Mouse (Mus musculus) heart, embryonic 16.5 days (tissue): ENCODE data around the gene Adgrg3. TPM values are rescaled to one million over a fixed set of nuclear protein-coding genes. Genes with fewer than 3 reads are reported as not detected.
A peak's percentile ranks its signal among the peaks of the same experiment; 100 is the strongest.

Source experiments
- ATAC-seq: fragments of 200-750 bp; cut with Nextera tagmentation; replicated peaks from 2 replicates; pipeline ENCODE4 v1.8.0; 2017; ENCODE audit warnings: moderate number of reproducible peaks; ENCODE audit not compliant: insufficient read depth, low FRiP score; ENCODE audit errors: extremely low read depth
- H3K27ac ChIP-seq: fragments of 300-500 bp; sonication (generic); 2 replicates; pipeline ENCODE4 v1.5.1; 2014; ENCODE audit warnings: mild to moderate bottlenecking, low read length, control low read depth, moderate library complexity
- H3K27me3 ChIP-seq: fragments of 300-500 bp; sonication (generic); 2 replicates; pipeline ENCODE4 v1.6.1; 2014; ENCODE audit warnings: low read length, mixed read lengths; ENCODE audit not compliant: control insufficient read depth, insufficient read depth
- H3K36me3 ChIP-seq: fragments of 300-500 bp; sonication (generic); 2 replicates; pipeline ENCODE4 v1.6.1; 2014; ENCODE audit not compliant: control insufficient read depth, insufficient read depth
- H3K4me1 ChIP-seq: fragments of 300-500 bp; sonication (generic); 2 replicates; pipeline ENCODE4 v1.6.1; 2014; ENCODE audit warnings: low read length, mixed read lengths; ENCODE audit not compliant: control insufficient read depth, insufficient read depth
- H3K4me2 ChIP-seq: fragments of 300-500 bp; sonication (generic); 2 replicates; pipeline ENCODE4 v1.6.1; 2014; ENCODE audit warnings: low read depth, mild to moderate bottlenecking, control low read depth, low read length
- H3K4me3 ChIP-seq: fragments of 300-500 bp; sonication (generic); 2 replicates; pipeline ENCODE4 v1.5.1; 2014; ENCODE audit warnings: mild to moderate bottlenecking, control low read depth, low read length
- H3K9ac ChIP-seq: fragments of 300-500 bp; sonication (generic); 2 replicates; pipeline ENCODE4 v1.6.1; 2014; ENCODE audit warnings: low read length, control low read depth
- H3K9me3 ChIP-seq: fragments of 300-500 bp; sonication (generic); replicated peaks from 2 replicates; pipeline ENCODE4 v1.6.1; 2016; ENCODE audit warnings: low read length; ENCODE audit not compliant: control insufficient read depth
- WGBS: fragments of 180-500 bp; shearing (Covaris S2); extraction: QIAGEN DNeasy Blood & Tissue Kit; methylation state at CpG from one replicate; pipeline ENCODE4 v1.1.7; 2014; 5-methylcytosine and 5-hydroxymethylcytosine counted together
- polyA plus RNA-seq: library from polyadenylated mRNA; unstranded; fragments of >200 nt; fragmentation: Nextera tagmentation; extraction: Ambion mirVana; gene quantifications from 2 replicates; pipeline ENCODE4 v1.2.1, GENCODE M21; 2015

Adgrg3 gene
- polyA plus RNA-seq, 1 experiment from 2014 or later: 5.2 TPM

DNA sequence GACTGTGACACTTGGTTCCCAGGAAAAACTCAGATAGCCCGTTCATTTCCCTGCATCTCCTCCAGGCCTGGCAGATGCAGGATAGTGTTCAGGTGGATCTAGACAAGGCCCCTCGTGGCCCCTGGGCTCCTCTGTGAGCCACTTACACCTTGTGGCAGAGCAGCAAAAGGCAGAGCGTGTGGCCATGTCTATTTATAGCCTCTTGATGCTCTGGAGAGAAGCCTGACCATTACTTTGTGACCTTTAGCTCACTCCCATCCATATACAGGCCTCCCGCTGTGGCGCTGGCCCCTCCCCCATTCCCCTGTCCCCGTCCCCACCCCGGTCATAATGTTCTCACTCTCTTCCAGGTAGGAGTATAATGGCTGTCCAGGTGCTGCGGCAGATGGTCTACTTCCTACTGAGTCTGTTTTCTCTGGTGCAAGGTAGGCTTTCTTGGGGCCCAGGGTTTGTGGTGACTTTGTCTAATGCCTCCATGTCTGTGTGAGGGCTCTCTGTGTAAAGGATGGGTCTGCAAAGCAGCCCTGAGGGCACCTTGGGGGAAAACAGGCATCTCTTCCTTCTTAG lies 15.3 kb upstream of the Adgrg3 start:
- peaks cover 38% of the 10 kb centered on the region for H3K4me1 ChIP-seq

DNA sequence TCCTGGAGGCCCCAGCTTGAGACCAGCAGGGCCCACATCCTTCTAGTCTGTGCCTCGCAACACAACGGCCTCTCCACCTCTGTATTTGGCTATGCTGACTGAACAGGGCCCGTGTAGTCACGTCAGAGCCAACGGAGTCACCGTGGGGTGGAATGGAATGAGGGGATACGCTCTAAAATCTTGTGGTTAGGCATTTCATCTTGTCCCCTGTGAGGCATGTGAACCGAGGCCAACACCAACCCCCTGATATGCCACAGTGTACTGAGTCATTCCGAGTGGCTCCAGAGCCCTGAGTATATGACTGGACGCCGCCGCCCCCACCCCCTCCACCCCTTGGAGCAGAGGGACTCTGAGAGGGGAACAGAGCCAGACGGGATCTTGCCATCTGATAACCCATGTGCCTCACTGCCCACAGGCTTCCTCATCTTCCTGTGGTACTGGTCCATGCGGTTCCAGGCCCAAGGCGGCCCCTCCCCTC lies 5.0 kb upstream of the Adgrg3 start:
- no peak overlapping the region for H3K4me2 ChIP-seq
- H3K4me3 ChIP-seq: no peak overlapping the region
- no peak overlapping the region for H3K9ac ChIP-seq
- 69% methylated on average over 15 of the region's 15 CpGs for WGBS
- H3K27me3 ChIP-seq: no peaks in the 10 kb centered on the region
- no peak for ATAC-seq
- no peaks in the 10 kb centered on the region for H3K36me3 ChIP-seq
- H3K9me3 ChIP-seq: no peaks in the 10 kb centered on the region
- no peak overlapping the region for H3K27ac ChIP-seq
- no peaks in the 10 kb centered on the region for H3K4me1 ChIP-seq

More for the DNA sequence above, 15.3 kb upstream of the Adgrg3 start:
- no peaks in the 10 kb centered on the region for H3K27me3 ChIP-seq
- H3K27ac ChIP-seq: 0 out of 2 replicates have a peak overlapping the region, but pooled peaks have one; percentile 15
- peak; percentile 42 for ATAC-seq
- 0 out of 2 replicates have a peak, but pooled peaks cover 2% of the 10 kb centered on the region for H3K36me3 ChIP-seq
- H3K9me3 ChIP-seq: no peaks in the 10 kb centered on the region
- H3K4me2 ChIP-seq: 0 out of 2 replicates have a peak overlapping the region, but pooled peaks have one; percentile 7
- 33% methylated on average over 8 of the region's 8 CpGs for WGBS
- no peak overlapping the region for H3K4me3 ChIP-seq
- H3K9ac ChIP-seq: no peak overlapping the region

DNA sequence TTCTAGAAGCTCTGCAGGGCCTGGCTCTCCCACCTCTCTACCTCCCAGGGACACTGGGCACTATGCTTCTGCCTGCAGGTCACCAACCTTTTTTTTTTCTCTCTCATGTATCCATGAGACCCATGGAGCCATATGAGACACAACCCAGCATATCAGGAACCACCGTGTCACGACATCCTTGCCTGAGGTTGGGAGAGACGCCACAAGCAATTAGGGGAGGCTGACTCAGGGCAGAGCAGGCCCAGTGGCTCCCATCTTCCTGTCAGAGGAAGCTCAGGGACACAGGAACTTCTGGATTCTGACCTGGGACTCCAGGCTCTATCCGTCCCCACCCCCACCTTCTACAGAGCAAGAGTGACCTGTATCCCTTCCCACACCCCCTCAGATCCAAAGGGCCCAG lies 1.6 kb upstream of the Adgrg3 start:
- Histone ChIP-seq H3K4me3 (no peak overlapping the region), H3K4me2 (no peak overlapping the region), H3K4me1 (0 out of 2 replicates have a peak, but pooled peaks cover 2% of the 10 kb centered on the region), H3K36me3 (no peaks in the 10 kb centered on the region), H3K9me3 (no peaks in the 10 kb centered on the region), H3K27me3 (no peaks in the 10 kb centered on the region), H3K9ac (no peak overlapping the region), H3K27ac (no peak overlapping the region)
- 51% methylated on average over 4 of the region's 4 CpGs for WGBS
- no peak for ATAC-seq

DNA sequence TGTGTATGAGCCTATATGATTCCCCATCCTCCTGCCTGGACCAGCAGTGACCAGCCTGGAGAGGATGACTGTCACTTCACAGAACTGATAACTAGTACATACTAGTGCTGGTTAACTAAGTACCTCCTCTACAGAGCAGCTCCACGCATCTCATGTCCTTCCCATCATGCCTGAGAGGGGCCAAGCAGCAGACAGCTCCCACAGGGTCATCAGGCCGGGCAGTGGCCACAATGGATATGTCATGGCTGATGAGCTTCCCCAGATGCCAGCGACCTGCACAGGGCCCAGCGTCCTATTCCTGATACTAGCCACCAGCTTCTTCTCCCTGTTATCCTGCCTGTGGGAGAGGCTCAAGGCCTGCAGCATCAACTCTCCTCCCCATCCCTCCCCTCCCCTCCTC lies 808 bp upstream of the Adgrg3 start:
- H3K27ac ChIP-seq: no peak overlapping the region
- WGBS: 46% methylated on average over 4 of the region's 4 CpGs
- H3K9ac ChIP-seq: no peak overlapping the region
- no peaks in the 10 kb centered on the region for H3K36me3 ChIP-seq
- H3K4me2 ChIP-seq: no peak overlapping the region
- no peaks in the 10 kb centered on the region for H3K9me3 ChIP-seq
- no peak overlapping the region for H3K4me3 ChIP-seq
- no peaks in the 10 kb centered on the region for H3K27me3 ChIP-seq
- no peak for ATAC-seq
- H3K4me1 ChIP-seq: 0 out of 2 replicates have a peak, but pooled peaks cover 2% of the 10 kb centered on the region

DNA sequence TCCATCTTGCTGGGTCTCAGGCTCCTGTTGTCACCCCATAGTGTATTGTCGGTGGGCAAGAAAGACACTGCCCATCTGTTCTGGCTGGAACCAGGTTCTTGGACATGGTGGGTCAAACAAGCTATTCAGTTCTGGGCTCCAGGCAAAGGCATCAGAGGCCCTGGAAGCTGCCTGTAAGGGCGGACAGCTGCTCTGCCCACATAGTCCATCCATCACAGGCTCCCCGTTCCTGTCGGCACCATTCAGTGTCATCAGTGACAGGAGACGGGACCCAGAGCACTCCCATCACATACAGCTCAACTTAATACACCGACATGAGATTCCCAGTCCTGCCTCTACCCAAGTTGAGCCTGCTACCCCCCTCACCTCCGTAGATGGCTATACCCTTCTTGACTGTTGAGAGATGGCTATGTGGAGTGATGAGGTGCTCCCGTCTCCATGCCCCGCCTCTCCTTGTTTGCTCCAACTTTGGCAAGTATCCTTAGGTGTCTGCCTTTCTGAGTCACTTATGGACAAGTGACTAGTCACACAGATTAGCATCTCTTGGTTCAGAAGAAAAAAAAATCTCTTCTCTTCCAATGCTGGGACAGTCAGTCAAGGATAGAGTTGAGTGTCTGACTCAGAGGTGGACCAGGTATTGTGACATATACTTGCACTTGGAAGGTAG lies 610 bp downstream of the Adgrg3 start:
- Histone ChIP-seq H3K4me1 (0 out of 2 replicates have a peak, but pooled peaks cover 2% of the 10 kb centered on the region), H3K9ac (no peak overlapping the region), H3K27me3 (no peaks in the 10 kb centered on the region), H3K4me3 (no peak overlapping the region), H3K4me2 (no peak overlapping the region), H3K27ac (no peak overlapping the region), H3K9me3 (no peaks in the 10 kb centered on the region), H3K36me3 (no peaks in the 10 kb centered on the region)
- 39% methylated on average over 9 of the region's 9 CpGs for WGBS
- no peak for ATAC-seq

DNA sequence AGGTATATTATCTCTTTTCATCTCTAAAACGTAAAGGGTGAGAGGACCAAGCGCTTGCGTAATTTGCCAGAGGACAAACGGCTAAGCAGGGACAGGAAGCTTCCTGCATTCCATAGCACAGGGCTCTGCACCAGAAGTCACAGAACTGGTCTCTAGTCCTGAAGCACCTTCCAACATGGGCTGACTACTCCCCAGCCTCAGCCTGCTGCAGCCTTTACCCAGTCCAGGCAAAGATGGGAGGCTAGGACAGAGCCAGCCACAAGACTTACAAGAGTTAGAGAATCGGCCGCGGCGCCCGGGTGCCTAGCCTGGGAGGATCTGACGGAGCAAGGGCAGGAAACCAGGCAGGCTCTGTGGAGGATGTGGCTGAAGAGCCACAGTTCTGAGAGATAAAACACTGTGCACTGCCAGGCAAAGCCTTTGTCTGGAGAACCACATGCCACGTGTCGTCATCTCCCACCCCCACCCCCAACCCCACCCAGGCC lies 2.8 kb downstream of the Adgrg3 start:
- H3K9me3 ChIP-seq: peaks cover under 1% of the 10 kb centered on the region; the same call in 1 of the 2 replicates
- 30% methylated on average over 12 of the region's 12 CpGs for WGBS
- H3K27ac ChIP-seq: peak overlapping the region; percentile 82
- peak overlapping the region; percentile 31 for H3K4me3 ChIP-seq
- H3K9ac ChIP-seq: peak overlapping the region; percentile 45; the same call in 1 of the 2 replicates
- ATAC-seq: peak; percentile 65
- H3K4me2 ChIP-seq: peak overlapping the region; percentile 54
- H3K4me1 ChIP-seq: 0 out of 2 replicates have a peak, but pooled peaks cover 2% of the 10 kb centered on the region
- H3K36me3 ChIP-seq: no peaks in the 10 kb centered on the region
- H3K27me3 ChIP-seq: no peaks in the 10 kb centered on the region

DNA sequence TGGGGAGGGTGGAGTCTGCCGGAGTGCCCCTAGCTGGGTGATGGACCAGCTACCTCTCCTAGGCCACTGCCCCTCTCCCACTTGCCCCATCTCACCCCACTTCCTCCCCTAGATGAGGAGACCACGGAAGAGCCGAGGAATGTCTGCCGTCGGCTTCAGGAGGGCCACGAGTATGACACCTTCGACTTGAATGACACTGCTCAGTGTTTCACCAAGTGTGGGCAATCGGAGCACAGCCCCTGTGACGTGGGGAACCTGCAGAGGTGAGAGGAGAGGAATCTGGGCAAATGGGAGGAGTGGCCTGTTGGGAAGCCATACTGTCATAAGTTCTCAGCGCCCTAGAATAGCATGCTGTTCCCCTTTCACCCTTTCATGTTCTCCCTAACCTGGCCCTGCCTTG lies 3.3 kb downstream of the Adgrg3 start:
- peaks cover 5% of the 10 kb centered on the region for H3K9me3 ChIP-seq
- 51% methylated on average over 10 of the region's 10 CpGs for WGBS
- no peak overlapping the region for H3K4me3 ChIP-seq
- peak overlapping the region; percentile 82 for H3K27ac ChIP-seq
- no peaks in the 10 kb centered on the region for H3K27me3 ChIP-seq
- peak overlapping the region; percentile 54 for H3K4me2 ChIP-seq
- ATAC-seq: no peak
- no peak overlapping the region for H3K9ac ChIP-seq
- H3K4me1 ChIP-seq: 0 out of 2 replicates have a peak, but pooled peaks cover 2% of the 10 kb centered on the region
- no peaks in the 10 kb centered on the region for H3K36me3 ChIP-seq

DNA sequence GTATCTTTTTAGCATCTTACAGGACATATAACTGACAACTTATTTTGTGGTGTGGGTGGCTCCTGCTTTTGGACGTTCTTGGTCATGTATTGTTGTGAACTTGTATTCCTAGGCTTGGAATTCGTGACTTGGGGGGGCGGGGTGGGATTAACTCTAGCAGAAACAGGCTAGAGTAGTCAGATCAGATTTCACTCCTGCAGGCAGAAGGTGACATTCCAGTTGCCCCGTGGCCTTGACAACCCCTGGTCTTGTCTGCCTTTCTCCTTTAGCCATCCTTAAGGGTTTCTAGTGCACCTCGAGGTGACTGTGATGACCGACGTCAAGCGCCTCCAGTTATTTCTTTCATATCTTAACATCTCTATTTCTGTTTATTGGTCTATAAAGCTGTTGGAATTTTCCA lies 5.7 kb downstream of the Adgrg3 start:
- Histone ChIP-seq H3K27ac (no peak overlapping the region), H3K36me3 (no peaks in the 10 kb centered on the region), H3K27me3 (no peaks in the 10 kb centered on the region), H3K4me3 (no peak overlapping the region), H3K4me1 (0 out of 2 replicates have a peak, but pooled peaks cover 2% of the 10 kb centered on the region), H3K9me3 (peaks cover 6% of the 10 kb centered on the region), H3K4me2 (no peak overlapping the region), H3K9ac (no peak overlapping the region)
- WGBS: 15% methylated on average over 8 of the region's 8 CpGs
- ATAC-seq: no peak

DNA sequence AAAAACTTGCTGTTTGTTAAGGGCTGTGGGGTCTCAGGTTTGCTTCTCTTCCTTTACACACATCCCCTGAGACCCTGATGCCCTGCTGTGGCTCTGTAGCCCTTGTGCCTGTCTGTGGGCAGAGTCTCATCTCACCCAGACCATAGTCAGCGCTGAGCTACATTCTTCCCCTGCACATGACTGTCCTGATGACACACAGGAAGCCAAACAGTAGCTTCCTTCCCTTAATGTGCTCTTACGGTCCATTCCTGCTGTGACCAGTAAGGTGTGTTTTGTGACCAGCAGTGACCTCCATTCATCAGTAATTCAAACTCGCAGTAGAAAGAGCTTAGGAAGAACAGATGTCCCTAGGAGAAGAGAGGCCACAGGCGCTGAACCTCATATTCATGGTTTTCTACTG lies 6.9 kb downstream of the Adgrg3 start:
- WGBS: 73% methylated on average over 4 of the region's 4 CpGs

More for the DNA sequence above, 6.9 kb downstream of the Adgrg3 start:
- no peak overlapping the region for H3K4me2 ChIP-seq
- H3K27ac ChIP-seq: no peak overlapping the region
- H3K4me1 ChIP-seq: 0 out of 2 replicates have a peak, but pooled peaks cover 2% of the 10 kb centered on the region
- H3K9me3 ChIP-seq: peaks cover 6% of the 10 kb centered on the region
- ATAC-seq: no peak
- no peaks in the 10 kb centered on the region for H3K36me3 ChIP-seq
- no peak overlapping the region for H3K4me3 ChIP-seq
- H3K27me3 ChIP-seq: no peaks in the 10 kb centered on the region
- H3K9ac ChIP-seq: no peak overlapping the region
